Mouse (Mus musculus) neural tube, embryonic 14.5 days (tissue): ENCODE measurements around the gene Herc4. TPM values are rescaled to one million over a fixed set of nuclear protein-coding genes. Genes with fewer than 3 reads are reported as not detected.

ENCODE experiments used
- ATAC-seq: fragments of 200-750 bp; cut with Nextera tagmentation; 2 replicates; pipeline ENCODE4 v1.8.0; 2017; ENCODE audit warnings: low read depth, mild to moderate bottlenecking, moderate TSS enrichment, moderate library complexity
- H3K27ac ChIP-seq: fragments of 300-500 bp; sonication (generic); 2 replicates; pipeline ENCODE4 v1.5.1; 2014; ENCODE audit warnings: low read depth, mild to moderate bottlenecking, control low read depth, low read length, moderate library complexity, mixed read lengths
- H3K27me3 ChIP-seq: fragments of 300-500 bp; sonication (generic); 2 replicates; pipeline ENCODE4 v1.6.1; 2014; ENCODE audit warnings: low read length; ENCODE audit not compliant: control insufficient read depth, insufficient read depth
- H3K36me3 ChIP-seq: fragments of 300-500 bp; sonication (generic); 2 replicates; pipeline ENCODE4 v1.6.1; 2014; ENCODE audit warnings: low read length, mixed read lengths; ENCODE audit not compliant: control insufficient read depth, insufficient read depth
- H3K4me1 ChIP-seq: fragments of 300-500 bp; sonication (generic); 2 replicates; pipeline ENCODE4 v1.6.1; 2014; ENCODE audit warnings: low read length; ENCODE audit not compliant: control insufficient read depth, insufficient read depth
- H3K4me2 ChIP-seq: fragments of 300-500 bp; sonication (generic); 2 replicates; pipeline ENCODE4 v1.6.1; 2014; ENCODE audit warnings: mild to moderate bottlenecking, low read depth, low read length, control low read depth
- H3K4me3 ChIP-seq: fragments of 300-500 bp; sonication (generic); 2 replicates; pipeline ENCODE4 v1.5.1; 2014; ENCODE audit warnings: low read depth, low read length, control low read depth, mixed read lengths
- H3K9ac ChIP-seq: fragments of 300-500 bp; sonication (generic); replicated peaks from 2 replicates; pipeline ENCODE4 v1.6.1; 2014; ENCODE audit warnings: low read depth, mild to moderate bottlenecking, control low read depth, low read length, mixed read lengths
- H3K9me3 ChIP-seq: fragments of 300-500 bp; sonication (generic); 2 replicates; pipeline ENCODE4 v1.6.1; 2016; ENCODE audit warnings: low read length; ENCODE audit not compliant: control insufficient read depth
- WGBS: fragments of 180-500 bp; shearing (Covaris S2); extraction: QIAGEN DNeasy Blood & Tissue Kit; methylation state at CpG from one replicate; pipeline ENCODE4 v1.1.7; 2014; 5-methylcytosine and 5-hydroxymethylcytosine counted together
- polyA plus RNA-seq: library from polyadenylated mRNA; unstranded; fragments of >200 nt; fragmentation: Nextera tagmentation; extraction: Ambion mirVana; gene quantifications from 2 replicates; pipeline ENCODE4 v1.2.1, GENCODE M21; 2014

Gene Herc4
- polyA plus RNA-seq, 1 experiment from 2014 or later = 29.5 TPM

- no peak overlapping the region for H3K4me2 ChIP-seq
- ATAC-seq = no peak
- H3K4me3 ChIP-seq = no peak overlapping the region
- no peaks in the 10 kb centered on the region for H3K27me3 ChIP-seq
- no peak overlapping the region for H3K27ac ChIP-seq
- no peaks in the 10 kb centered on the region for H3K36me3 ChIP-seq
- H3K4me1 ChIP-seq = no peaks in the 10 kb centered on the region
- no peaks in the 10 kb centered on the region for H3K9me3 ChIP-seq
- 59% methylated on average over 4 of the region's 5 CpGs for WGBS
- no peak overlapping the region for H3K9ac ChIP-seq
Measured at GRCm38 (mm10) chr10:63230854-63231253, 12.8 kb upstream of the Herc4 start.

DNA sequence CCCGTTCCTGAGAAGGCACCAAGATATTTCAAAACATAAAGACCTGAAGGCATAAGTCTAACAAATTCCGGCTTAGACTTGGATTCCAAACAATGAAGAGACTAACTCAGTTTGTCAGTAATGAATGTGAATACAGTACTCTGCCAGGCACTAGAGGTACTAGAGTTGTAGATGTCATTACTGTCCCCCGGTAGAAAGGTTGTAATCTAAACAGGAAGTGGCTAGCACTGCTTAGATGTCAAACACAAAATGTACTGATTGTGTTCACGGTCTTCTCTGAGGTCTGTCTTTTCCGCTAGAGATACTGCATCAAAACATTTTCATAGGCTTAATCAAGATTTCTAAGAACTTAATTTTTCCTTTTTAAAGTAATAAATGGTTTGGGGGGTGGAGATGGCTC, 12.0 kb upstream of the Herc4 start:
- WGBS = 85% methylated on average over 5 of the region's 5 CpGs
- Histone ChIP-seq H3K4me2 (no peak overlapping the region), H3K4me3 (no peak overlapping the region), H3K9me3 (no peaks in the 10 kb centered on the region), H3K27ac (no peak overlapping the region), H3K4me1 (no peaks in the 10 kb centered on the region), H3K27me3 (no peaks in the 10 kb centered on the region), H3K36me3 (no peaks in the 10 kb centered on the region), H3K9ac (no peak overlapping the region)
- no peak for ATAC-seq

GRCm38 (mm10) chr10:63234133-63234532, 9.5 kb upstream of the Herc4 start:
- Histone ChIP-seq H3K27me3 (no peaks in the 10 kb centered on the region), H3K27ac (no peak overlapping the region), H3K4me1 (no peaks in the 10 kb centered on the region), H3K36me3 (no peaks in the 10 kb centered on the region), H3K9me3 (no peaks in the 10 kb centered on the region), H3K4me3 (no peak overlapping the region), H3K4me2 (no peak overlapping the region), H3K9ac (no peak overlapping the region)
- no peak for ATAC-seq
- 85% methylated on average over 5 of the region's 5 CpGs for WGBS

GRCm38 (mm10) chr10:63235889-63236288, 7.7 kb upstream of the Herc4 start:
- Histone ChIP-seq H3K9me3 (no peaks in the 10 kb centered on the region), H3K36me3 (no peaks in the 10 kb centered on the region), H3K27me3 (no peaks in the 10 kb centered on the region), H3K27ac (no peak overlapping the region), H3K9ac (no peak overlapping the region), H3K4me2 (no peak overlapping the region), H3K4me3 (no peak overlapping the region), H3K4me1 (no peaks in the 10 kb centered on the region)
- WGBS = 86% methylated on average over 8 of the region's 8 CpGs
- no peak for ATAC-seq

DNA sequence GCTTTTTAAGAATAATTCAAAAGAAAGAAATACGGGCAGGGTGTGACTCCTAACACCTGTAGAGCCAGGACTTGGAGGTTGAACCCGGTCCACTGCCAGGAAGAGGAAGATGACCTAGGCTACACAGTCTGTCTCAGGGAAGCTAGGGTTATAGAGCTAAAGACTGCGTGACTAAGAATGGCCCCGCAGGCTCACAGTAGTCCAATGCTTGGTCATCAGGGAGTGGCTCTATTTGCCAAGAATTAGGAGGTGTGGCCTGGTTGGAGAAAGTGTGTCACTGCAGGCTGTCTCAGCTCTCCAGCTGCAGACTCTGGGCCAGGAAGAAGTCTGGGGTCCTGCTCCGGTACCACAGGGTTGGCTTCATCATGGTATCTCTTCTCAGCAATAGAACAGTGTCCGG, 6.9 kb upstream of the Herc4 start:
- H3K9me3 ChIP-seq = no peaks in the 10 kb centered on the region
- H3K27ac ChIP-seq = no peak overlapping the region
- H3K4me1 ChIP-seq = no peaks in the 10 kb centered on the region
- H3K36me3 ChIP-seq = no peaks in the 10 kb centered on the region
- no peak overlapping the region for H3K9ac ChIP-seq
- H3K27me3 ChIP-seq = no peaks in the 10 kb centered on the region
- H3K4me3 ChIP-seq = no peak overlapping the region
- WGBS = 92% methylated on average over 6 of the region's 6 CpGs
- no peak overlapping the region for H3K4me2 ChIP-seq
- ATAC-seq = no peak

- Histone ChIP-seq H3K9me3 (no peaks in the 10 kb centered on the region), H3K27ac (no peak overlapping the region), H3K4me3 (no peak overlapping the region), H3K4me2 (no peak overlapping the region), H3K9ac (no peak overlapping the region), H3K36me3 (no peaks in the 10 kb centered on the region), H3K4me1 (no peaks in the 10 kb centered on the region), H3K27me3 (no peaks in the 10 kb centered on the region)
- WGBS = 76% methylated on average over 2 of the region's 2 CpGs
- ATAC-seq = no peak
Measured at GRCm38 (mm10) chr10:63237206-63237605, 6.4 kb upstream of the Herc4 start.

DNA sequence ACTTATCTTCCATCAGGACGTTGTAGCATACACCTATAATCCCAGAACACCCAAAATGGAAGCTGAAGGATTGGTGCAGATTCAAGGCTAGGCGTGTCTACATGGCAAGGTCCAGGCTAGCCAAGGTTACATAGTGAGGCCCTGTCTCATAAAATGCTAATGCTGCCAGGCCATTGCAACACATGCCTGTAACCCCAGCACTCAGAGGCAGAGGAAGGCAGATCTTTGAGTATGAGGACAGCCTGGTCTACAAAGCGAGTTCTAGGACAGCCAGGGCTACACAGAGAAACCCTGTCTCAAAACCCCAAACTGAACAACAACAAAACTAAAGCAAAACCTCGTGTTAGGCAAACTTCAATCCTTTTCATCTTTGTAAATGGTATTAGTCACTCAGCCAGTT, 5.5 kb upstream of the Herc4 start:
- 77% methylated on average over 4 of the region's 4 CpGs for WGBS
- ATAC-seq = no peak

DNA sequence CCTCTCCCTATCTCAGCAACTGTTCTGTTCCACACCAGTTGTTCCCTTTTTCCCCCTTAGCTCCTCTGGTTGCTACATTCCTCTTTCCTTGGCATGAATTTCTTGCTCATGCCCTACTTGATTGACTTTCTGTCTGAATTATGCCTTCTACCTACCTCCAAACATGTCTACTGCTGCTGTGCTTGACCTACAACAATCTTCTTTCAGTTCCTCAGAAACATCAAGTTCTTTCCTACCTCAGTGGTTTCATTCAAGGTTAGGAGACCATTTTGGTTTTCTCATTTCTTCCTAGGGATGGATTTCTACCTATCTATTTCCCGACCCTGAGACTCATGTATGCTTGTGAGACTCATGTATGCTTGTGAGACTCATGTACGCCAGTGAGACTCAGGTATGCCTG, 3.8 kb upstream of the Herc4 start:
- Histone ChIP-seq H3K9me3 (no peaks in the 10 kb centered on the region), H3K4me3 (no peak overlapping the region), H3K36me3 (no peaks in the 10 kb centered on the region), H3K9ac (no peak overlapping the region), H3K4me2 (no peak overlapping the region), H3K27me3 (no peaks in the 10 kb centered on the region), H3K4me1 (peaks cover 11% of the 10 kb centered on the region), H3K27ac (no peak overlapping the region)
- ATAC-seq = no peak
- WGBS = 89% methylated on average over 2 of the region's 2 CpGs

More for the DNA sequence above, 5.5 kb upstream of the Herc4 start:
- H3K27me3 ChIP-seq = no peaks in the 10 kb centered on the region
- H3K4me2 ChIP-seq = no peak overlapping the region
- no peak overlapping the region for H3K9ac ChIP-seq
- peaks cover 8% of the 10 kb centered on the region; the same call in 1 of the 2 replicates for H3K4me1 ChIP-seq
- no peak overlapping the region for H3K4me3 ChIP-seq
- no peak overlapping the region for H3K27ac ChIP-seq
- H3K36me3 ChIP-seq = no peaks in the 10 kb centered on the region
- H3K9me3 ChIP-seq = no peaks in the 10 kb centered on the region

DNA sequence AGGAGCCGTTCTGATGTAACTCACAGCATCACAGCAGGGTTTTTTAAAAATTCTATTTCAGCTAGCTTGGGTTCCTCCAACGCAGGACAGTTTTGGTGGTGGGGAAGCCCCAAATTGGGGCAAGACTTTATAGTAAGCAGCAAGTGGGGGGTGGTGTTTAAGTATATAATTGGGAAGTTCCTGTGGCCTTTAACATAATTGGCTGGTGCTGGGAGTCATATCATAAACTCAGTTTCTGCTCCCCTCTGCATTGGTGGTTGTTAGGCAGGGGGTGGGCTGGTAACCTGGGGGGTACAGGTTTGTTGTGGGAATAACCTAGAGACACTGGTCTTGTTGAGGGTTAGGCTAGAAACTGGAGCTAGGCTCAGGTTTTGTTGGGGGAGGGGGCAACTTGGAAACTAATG, 2.7 kb upstream of the Herc4 start:
- WGBS = 67% methylated on average over 2 of the region's 2 CpGs
- Histone ChIP-seq H3K36me3 (no peaks in the 10 kb centered on the region), H3K27ac (no peak overlapping the region), H3K4me3 (no peak overlapping the region), H3K27me3 (no peaks in the 10 kb centered on the region), H3K4me2 (no peak overlapping the region), H3K9ac (no peak overlapping the region), H3K9me3 (no peaks in the 10 kb centered on the region), H3K4me1 (peaks cover 12% of the 10 kb centered on the region)
- no peak for ATAC-seq
